Mouse (Mus musculus) CH12.LX (cell line): ENCODE data around the gene Commd1. TPM values are rescaled to one million over a fixed set of nuclear protein-coding genes. Genes with fewer than 3 reads are reported as not detected.

Experiments used
- DNase-seq: peaks from one replicate; pipeline ENCODE4 v3.0.0-alpha.2; 2013; ENCODE audit errors: extremely low read depth
- H3K27ac ChIP-seq: 2 replicates; pipeline ENCODE4 v1.5.1; 2012; ENCODE audit warnings: low read depth, mild to moderate bottlenecking, control low read depth, moderate library complexity; ENCODE audit not compliant: insufficient read depth
- H3K27me3 ChIP-seq: replicated peaks from 2 replicates; pipeline ENCODE3; 2012; ENCODE audit warnings: inconsistent platforms
- H3K36me3 ChIP-seq, 2 experiments: replicated peaks in 1 of 2; 2 replicates each; pipeline versions ENCODE3 to v1.6.1; 2012; ENCODE audit warnings: inconsistent platforms in 1 of 2, low read length in 1 of 2, mild to moderate bottlenecking in 1 of 2, mixed read lengths in 1 of 2, moderate library complexity in 1 of 2; ENCODE audit not compliant: control insufficient read depth in 1 of 2, insufficient read depth in 1 of 2
- H3K4me1 ChIP-seq, 2 experiments: 2 replicates each; pipeline ENCODE4 v1.6.1; 2012; ENCODE audit warnings: inconsistent platforms in 1 of 2, moderate library complexity in 1 of 2; ENCODE audit not compliant: insufficient read depth in 2 of 2, control insufficient read depth in 1 of 2
- H3K4me2 ChIP-seq: 2 replicates; pipeline ENCODE4 v1.6.1; 2012; ENCODE audit warnings: low read depth, mild to moderate bottlenecking, control low read depth; ENCODE audit not compliant: poor library complexity, insufficient read depth, severe bottlenecking
- H3K4me3 ChIP-seq, 3 experiments: fragments of 150-350 bp in 1 of 3; sonication (generic) in 1 of 3; replicated peaks in 1 of 3; 2 replicates each; pipeline versions ENCODE3 to v1.5.1; 2011 to 2012; ENCODE audit warnings: low read depth in 2 of 3, low read length in 2 of 3, mild to moderate bottlenecking in 2 of 3, moderate library complexity in 2 of 3, control low read depth in 1 of 3, improper control_type of control experiment in 1 of 3, inconsistent platforms in 1 of 3, mixed read lengths in 1 of 3; ENCODE audit not compliant: poor library complexity in 1 of 3
- H3K79me2 ChIP-seq: replicated peaks from 2 replicates; pipeline ENCODE4 v1.6.1; 2012; ENCODE audit warnings: mild to moderate bottlenecking, moderate library complexity; ENCODE audit not compliant: control insufficient read depth, poor library complexity, insufficient read depth, severe bottlenecking; ENCODE audit errors: extremely low read depth
- H3K9ac ChIP-seq: 2 replicates; pipeline ENCODE4 v1.6.1; 2012; ENCODE audit warnings: low read depth, mild to moderate bottlenecking, control low read depth, moderate library complexity; ENCODE audit not compliant: insufficient read depth
- H3K9me3 ChIP-seq: replicated peaks from 2 replicates; pipeline ENCODE3; 2012; ENCODE audit warnings: low read length, inconsistent platforms, mixed read lengths
- CTCF ChIP-seq, 2 experiments: IDR thresholded peaks in 1 of 2; conservative IDR thresholded peaks in 1 of 2; 2 replicates each; pipeline ENCODE4 v1.5.1; 2011 to 2012; ENCODE audit warnings: low read depth in 2 of 2, low read length in 2 of 2, improper control_type of control experiment in 1 of 2, inconsistent platforms in 1 of 2, mild to moderate bottlenecking in 1 of 2, moderate library complexity in 1 of 2
- ELF1 ChIP-seq: IDR thresholded peaks from 2 replicates; pipeline ENCODE4 v1.6.1; 2014; ENCODE audit warnings: low read depth, mild to moderate bottlenecking, inconsistent platforms, low read length, improper control_type of control experiment
- EP300 ChIP-seq: IDR thresholded peaks from 2 replicates; pipeline ENCODE4 v1.6.1; 2011; ENCODE audit warnings: low read length, improper control_type of control experiment
- ETS1 ChIP-seq: conservative IDR thresholded peaks from 2 replicates; pipeline ENCODE4 v1.6.1; 2012; ENCODE audit warnings: low read depth, mild to moderate bottlenecking, inconsistent platforms, low read length, improper control_type of control experiment, moderate library complexity
- HCFC1 ChIP-seq: IDR thresholded peaks from 2 replicates; pipeline ENCODE4 v1.6.1; 2012; ENCODE audit warnings: low read depth, mild to moderate bottlenecking, inconsistent platforms, low read length, improper control_type of control experiment
- JUN ChIP-seq: IDR thresholded peaks from 2 replicates; pipeline ENCODE4 v1.6.1; 2011; ENCODE audit warnings: low read depth, mild to moderate bottlenecking, low read length, improper control_type of control experiment, moderate library complexity; ENCODE audit not compliant: insufficient read depth
- KAT2A ChIP-seq: IDR thresholded peaks from 2 replicates; pipeline ENCODE4 v1.6.1; 2012; ENCODE audit warnings: low read length, improper control_type of control experiment, inconsistent platforms; ENCODE audit not compliant: insufficient replicate concordance
- MAFK ChIP-seq: IDR thresholded peaks from 2 replicates; pipeline ENCODE4 v1.6.1; 2011; ENCODE audit warnings: low read length, improper control_type of control experiment; ENCODE audit not compliant: insufficient replicate concordance
- MXI1 ChIP-seq: IDR thresholded peaks from 2 replicates; pipeline ENCODE4 v1.6.1; 2011; ENCODE audit warnings: mild to moderate bottlenecking, low read depth, low read length, improper control_type of control experiment
- POLR2A ChIP-seq: IDR thresholded peaks from 2 replicates; pipeline ENCODE4 v1.6.1; 2011; ENCODE audit warnings: low read depth, mild to moderate bottlenecking, improper control_type of control experiment, low read length
- RCOR1 ChIP-seq: conservative IDR thresholded peaks from 2 replicates; pipeline ENCODE4 v1.6.1; 2012; ENCODE audit warnings: low read depth, mild to moderate bottlenecking, inconsistent platforms, low read length, improper control_type of control experiment
- SIN3A ChIP-seq: IDR thresholded peaks from 2 replicates; pipeline ENCODE4 v1.6.1; 2012; ENCODE audit warnings: low read length, improper control_type of control experiment, inconsistent platforms
- SMC3 ChIP-seq: IDR thresholded peaks from 2 replicates; pipeline ENCODE4 v1.6.1; 2011; ENCODE audit warnings: low read depth, low read length, improper control_type of control experiment
- TCF12 ChIP-seq: IDR thresholded peaks from 2 replicates; pipeline ENCODE4 v1.6.1; 2014; ENCODE audit warnings: low read depth, mild to moderate bottlenecking, inconsistent platforms, low read length, improper control_type of control experiment
- UBTF ChIP-seq: IDR thresholded peaks from 2 replicates; pipeline ENCODE4 v1.6.1; 2012; ENCODE audit warnings: low read depth, mild to moderate bottlenecking, inconsistent platforms, low read length, improper control_type of control experiment, moderate library complexity
- USF1 ChIP-seq: IDR thresholded peaks from 2 replicates; pipeline ENCODE4 v1.6.1; 2014; ENCODE audit warnings: low read depth, mild to moderate bottlenecking, inconsistent platforms, low read length, improper control_type of control experiment
- USF2 ChIP-seq: conservative IDR thresholded peaks from 2 replicates; pipeline ENCODE4 v1.6.1; 2011; ENCODE audit warnings: low read depth, low read length, improper control_type of control experiment
- ZNF384 ChIP-seq: IDR thresholded peaks from 2 replicates; pipeline ENCODE4 v1.6.1; 2012; ENCODE audit warnings: low read depth, low read length, improper control_type of control experiment, inconsistent platforms
- dilution Hi-C: fragments of 300-500 bp; cut with MboI; formaldehyde crosslinking; loops from 2 replicates; pipeline ENCODE4 v1.14.3; 2020; ENCODE audit warnings: low sequenced_read_pairs; ENCODE audit not compliant: extremely low pct_unique_long_range_greater_than_20kb, extremely low pct_ligation_motif_present
- in situ Hi-C: fragments of 300-500 bp; cut with MboI; formaldehyde crosslinking; loops from 3 replicates; pipeline ENCODE4 v1.14.3; 2019; ENCODE audit warnings: low sequenced_read_pairs, low pct_ligation_motif_present, low pct_unique_long_range_greater_than_20kb, mixed read lengths
- polyA plus RNA-seq: library from polyadenylated mRNA; unstranded; fragments of >175 nt; gene quantifications from 2 replicates; pipeline ENCODE4 v1.2.1, GENCODE M21; 2012; ENCODE audit warnings: low read depth; ENCODE audit not compliant: insufficient read length
- total RNA-seq, 2 experiments: library from RNA; depleted of rRNA; stranded (reverse); fragments of 300-350 nt in 1 of 2; fragments of >200 nt in 1 of 2; gene quantifications; 2 replicates each; pipeline ENCODE4 v1.2.3; 2012 to 2014

Gene Commd1
- total and polyA plus RNA-seq, 3 experiments: 109 to 163 (median 113) TPM

GRCm38 (mm10) chr11:22919336-22919735, 62.8 kb downstream of the Commd1 start:
- TF ChIP-seq SIN3A: no peak
- TF ChIP-seq UBTF: no peak
- no peak for TF ChIP-seq ELF1
- TF ChIP-seq ZNF384: no peak
- no peak for TF ChIP-seq USF1
- TF ChIP-seq USF2: no peak
- no peak for TF ChIP-seq KAT2A
- Histone ChIP-seq H3K9ac (no peak overlapping the region), H3K4me3 (no peak overlapping the region), H3K9me3 (peaks cover 4% of the 10 kb centered on the region), H3K4me2 (no peak overlapping the region), H3K27me3 (no peaks in the 10 kb centered on the region), H3K79me2 (no peaks in the 10 kb centered on the region), H3K27ac (no peak overlapping the region), H3K36me3 (peaks cover 0 to 9% of the 10 kb centered on the region in 2 experiments), H3K4me1 (peaks cover 5 to 55% of the 10 kb centered on the region in 2 experiments; a peak in 2 of 4 replicates)
- dilution Hi-C loops: no loop called here
- DNase-seq: no peak
- in situ Hi-C loops: no loop called here

- H3K4me2 ChIP-seq: no peak overlapping the region
- TF ChIP-seq RCOR1 (no peak), CTCF (conservative IDR thresholded peaks at IDR 0.05 in 1 of 2, IDR thresholded peaks at IDR 0.05 in 1 of 2; ENCODE audit: low read depth in 2 of 2, low read length in 2 of 2) (no peak), HCFC1 (no peak), SMC3 (no peak), EP300 (no peak), MAFK (no peak), ETS1 (no peak), MXI1 (no peak), JUN (no peak), POLR2A (no peak), TCF12 (no peak)
- TF ChIP-seq, all 38 proteins: peak for 0
- H3K27me3 ChIP-seq: no peaks in the 10 kb centered on the region
- no peak overlapping the region for H3K9ac ChIP-seq
- dilution Hi-C loops (no loop called here), in situ Hi-C loops (no loop called here)
- peaks cover 4% of the 10 kb centered on the region for H3K9me3 ChIP-seq
- no peak for DNase-seq
- H3K36me3 ChIP-seq: peaks cover 0 to 13% of the 10 kb centered on the region in 2 experiments
- H3K79me2 ChIP-seq: no peaks in the 10 kb centered on the region
- H3K4me3 ChIP-seq: no peak overlapping the region
- H3K27ac ChIP-seq: no peak overlapping the region
- peaks cover 5 to 46% of the 10 kb centered on the region in 2 experiments; a peak in 3 of 4 replicates for H3K4me1 ChIP-seq
These were observed 64.4 kb downstream of the Commd1 start for GRCm38 (mm10) chr11:22917786-22918185.
